ENCODE assay signal across 15 mouse cellular contexts in genomic region chr16:52189103-52189502, GRCm38 (mm10).
DNase-seq lines count a peak whose midpoint lies in the region; ATAC-seq lines count a peak whose summit lies in the region.
"Had no signal": no experiment of that assay in that cellular context is flagged by ENCODE, and none has a peak within 500 bp of the region (broad histone marks: within the 10 kb centered on the region; RNA-seq: fewer than 3 reads in every experiment).

No protein-coding gene starts in this region.

- 40% methylated on average over 1 of the region's 2 CpGs for WGBS in hindbrain, embryonic 14.5 days
- 74% methylated on average over 1 of the region's 2 CpGs for WGBS in hindbrain, embryonic 10.5 days
- 85% methylated on average over 1 of the region's 2 CpGs for WGBS in midbrain, embryonic 13.5 days

- no peak overlapping the region for H3K4me3 ChIP-seq in hindbrain, embryonic 14.5 days (replicated peaks; ENCODE audit: low read length)
- no peak overlapping the region for H3K4me3 ChIP-seq in hindbrain, embryonic 10.5 days
- no peak overlapping the region for H3K4me3 ChIP-seq in midbrain, embryonic 13.5 days (replicated peaks)
- H3K4me3 ChIP-seq: embryonic facial prominence, embryonic 15.5 days; kidney, embryonic 15.5 days; limb, embryonic 12.5 days; lung, embryonic 15.5 days; megakaryocyte, embryonic 14.5 days; neural tube, embryonic 12.5 days had no signal

- ATAC-seq in hindbrain, embryonic 14.5 days (ENCODE audit: low FRiP score): peak; percentile 38; the same call in 1 of the 2 replicates
- ATAC-seq in midbrain, embryonic 13.5 days: peak; percentile 67
- ATAC-seq: CD4-positive, CD25-positive, alpha-beta regulatory T cell, adult 4 months had no signal

- H3K9ac ChIP-seq in hindbrain, embryonic 14.5 days: no peak overlapping the region
- no peak overlapping the region for H3K9ac ChIP-seq in midbrain, embryonic 13.5 days (replicated peaks)
- H3K9ac ChIP-seq: embryonic facial prominence, embryonic 15.5 days; kidney, embryonic 15.5 days; limb, embryonic 12.5 days; lung, embryonic 15.5 days; neural tube, embryonic 12.5 days had no signal

- no peak overlapping the region for H3K4me2 ChIP-seq in hindbrain, embryonic 14.5 days (replicated peaks)
- no peak overlapping the region for H3K4me2 ChIP-seq in midbrain, embryonic 13.5 days (replicated peaks)
- H3K4me2 ChIP-seq: embryonic facial prominence, embryonic 15.5 days; kidney, embryonic 15.5 days; limb, embryonic 12.5 days; lung, embryonic 15.5 days; neural tube, embryonic 12.5 days had no signal

- H3K27me3 ChIP-seq in hindbrain, embryonic 14.5 days (ENCODE audit: control insufficient read depth, insufficient read depth, low read length): no peaks in the 10 kb centered on the region
- no peaks in the 10 kb centered on the region for H3K27me3 ChIP-seq in hindbrain, embryonic 10.5 days (ENCODE audit: insufficient read depth, poor library complexity, severe bottlenecking)
- no peaks in the 10 kb centered on the region for H3K27me3 ChIP-seq in midbrain, embryonic 13.5 days
- H3K27me3 ChIP-seq: embryonic facial prominence, embryonic 15.5 days; kidney, embryonic 15.5 days; limb, embryonic 12.5 days; lung, embryonic 15.5 days; megakaryocyte, embryonic 14.5 days; neural tube, embryonic 12.5 days had no signal

- H3K36me3 ChIP-seq in hindbrain, embryonic 14.5 days (replicated peaks; ENCODE audit: control insufficient read depth, insufficient read depth): peaks cover 37% of the 10 kb centered on the region
- H3K36me3 ChIP-seq in hindbrain, embryonic 10.5 days: peaks cover 93% of the 10 kb centered on the region
- H3K36me3 ChIP-seq in midbrain, embryonic 13.5 days: peaks cover 40% of the 10 kb centered on the region

- no peak for DNase-seq in hindbrain, embryonic 14.5 days (ENCODE audit: low spot score)
- no peak for DNase-seq in hindbrain, embryonic 10.5 days (ENCODE audit: low spot score)
- DNase-seq in 3T3-L1 (ENCODE audit: low read depth, low spot score): peak; percentile 29
- peak; percentile 38 for DNase-seq in NIH3T3 (ENCODE audit: low read depth)
- DNase-seq in urinary bladder, postnatal 10 days (ENCODE audit: low spot score): no peak
- DNase-seq in spleen, postnatal 4 days (ENCODE audit: low spot score in 2 of 2): no peak
- DNase-seq: adrenal gland, postnatal 25 days had no signal

- no peaks in the 10 kb centered on the region for H3K4me1 ChIP-seq in hindbrain, embryonic 14.5 days (replicated peaks; ENCODE audit: control insufficient read depth, insufficient read depth, low read length)
- H3K4me1 ChIP-seq in hindbrain, embryonic 10.5 days (replicated peaks): no peaks in the 10 kb centered on the region
- 0 out of 2 replicates have a peak, but pooled peaks cover 5% of the 10 kb centered on the region for H3K4me1 ChIP-seq in midbrain, embryonic 13.5 days (replicated peaks)
- H3K4me1 ChIP-seq: embryonic facial prominence, embryonic 15.5 days; kidney, embryonic 15.5 days; limb, embryonic 12.5 days; neural tube, embryonic 12.5 days had no signal

- peak overlapping the region; percentile 26; the same call in 1 of the 2 replicates for H3K27ac ChIP-seq in hindbrain, embryonic 14.5 days
- H3K27ac ChIP-seq in hindbrain, embryonic 10.5 days: no peak overlapping the region
- H3K27ac ChIP-seq in midbrain, embryonic 13.5 days: no peak overlapping the region
- H3K27ac ChIP-seq: embryonic facial prominence, embryonic 15.5 days; kidney, embryonic 15.5 days; limb, embryonic 12.5 days; lung, embryonic 15.5 days; neural tube, embryonic 12.5 days had no signal

- H3K9me3 ChIP-seq in hindbrain, embryonic 14.5 days (ENCODE audit: control insufficient read depth, low read length): no peaks in the 10 kb centered on the region
- no peaks in the 10 kb centered on the region for H3K9me3 ChIP-seq in hindbrain, embryonic 10.5 days
- H3K9me3 ChIP-seq in midbrain, embryonic 13.5 days: no peaks in the 10 kb centered on the region
- H3K9me3 ChIP-seq: embryonic facial prominence, embryonic 15.5 days; kidney, embryonic 15.5 days; limb, embryonic 12.5 days; lung, embryonic 15.5 days; megakaryocyte, embryonic 14.5 days; neural tube, embryonic 12.5 days had no signal

Comparison
In these comparisons a context has a peak if more than half of its experiments do, and no peak if none do; other contexts are left out.
1. DNase-seq: peak in 3T3-L1 (single experiment) and NIH3T3 (single experiment); none in hindbrain, embryonic 14.5 days (single experiment), hindbrain, embryonic 10.5 days (single experiment), urinary bladder, postnatal 10 days (single experiment) and spleen, postnatal 4 days (0 of 2).